Mouse (Mus musculus) hindbrain, embryonic 10.5 days (tissue): ENCODE results near the gene S100z. TPM values are rescaled to one million over a fixed set of nuclear protein-coding genes. Genes with fewer than 3 reads are reported as not detected.

ENCODE experiments used
- DNase-seq: peaks from one replicate; pipeline ENCODE4 v3.0.0-alpha.2; 2017; ENCODE audit warnings: low spot score
- H3K27ac ChIP-seq: fragments of 300-500 bp; sonication (generic); 2 replicates; pipeline ENCODE4 v1.5.1; 2016; ENCODE audit warnings: mild to moderate bottlenecking, moderate library complexity
- H3K27me3 ChIP-seq: fragments of 300-500 bp; sonication (generic); 2 replicates; pipeline ENCODE4 v1.6.1; 2016; ENCODE audit warnings: mild to moderate bottlenecking; ENCODE audit not compliant: poor library complexity, insufficient read depth, severe bottlenecking
- H3K36me3 ChIP-seq: fragments of 300-500 bp; sonication (generic); 2 replicates; pipeline ENCODE4 v1.6.1; 2016; ENCODE audit warnings: mild to moderate bottlenecking, moderate library complexity
- H3K4me1 ChIP-seq: fragments of 300-500 bp; sonication (generic); replicated peaks from 2 replicates; pipeline ENCODE4 v1.6.1; 2016; ENCODE audit warnings: mild to moderate bottlenecking
- H3K4me3 ChIP-seq: fragments of 300-500 bp; sonication (generic); 2 replicates; pipeline ENCODE4 v1.5.1; 2016; ENCODE audit warnings: mild to moderate bottlenecking, moderate library complexity
- H3K9me3 ChIP-seq: fragments of 300-500 bp; sonication (generic); 2 replicates; pipeline ENCODE4 v1.6.1; 2016; ENCODE audit warnings: mild to moderate bottlenecking, moderate library complexity
- WGBS: fragments of 180-500 bp; shearing (Covaris S2); methylation state at CpG from one replicate; pipeline ENCODE4 v1.1.7; 2016; 5-methylcytosine and 5-hydroxymethylcytosine counted together
- polyA plus RNA-seq: library from polyadenylated mRNA; unstranded; fragments of >200 nt; fragmentation: Nextera tagmentation; extraction: Ambion mirVana; gene quantifications from 2 replicates; pipeline ENCODE4 v1.2.1, GENCODE M21; 2016

The S100z gene
- polyA plus RNA-seq, result not detected in 2 replicates

DNA sequence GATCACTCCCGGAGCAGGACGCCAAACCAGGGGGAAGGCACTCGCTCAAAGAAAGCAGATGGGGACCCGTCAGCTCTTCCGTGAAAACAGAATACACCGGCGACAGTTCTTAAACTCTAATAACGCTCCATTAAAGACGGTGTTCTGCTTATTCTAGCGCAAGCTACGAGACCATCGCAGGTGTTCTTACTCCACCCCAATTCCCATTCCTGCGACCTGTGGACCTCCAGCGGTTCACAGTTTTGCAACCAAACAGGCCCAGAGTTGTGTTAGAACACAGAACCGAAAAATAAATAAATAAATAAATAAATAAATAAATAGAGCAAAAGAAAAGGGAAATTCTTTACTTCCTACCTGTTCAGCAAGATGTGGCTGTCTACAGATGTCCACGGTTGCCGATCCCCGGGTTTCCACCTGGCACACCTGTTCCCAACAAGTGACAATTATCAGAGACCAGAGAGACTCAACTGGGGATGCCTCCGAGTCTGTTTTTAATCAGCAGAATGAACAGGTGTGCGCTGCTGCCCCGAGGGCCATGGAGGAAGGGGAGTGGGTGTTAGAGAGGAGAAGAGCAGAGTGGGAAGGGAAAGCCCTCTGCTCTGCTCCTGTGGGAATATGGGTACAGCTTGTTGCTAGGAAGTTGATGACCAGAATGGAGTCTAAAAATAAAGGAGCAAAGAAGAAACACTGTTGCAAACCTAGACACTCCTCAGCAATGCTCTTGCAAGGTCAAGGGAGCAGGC lies at the start of gene S100z:
Gene S100z, minus strand, starts transcription at position 51 of the 743 bp plus-strand sequence.
- Histone ChIP-seq H3K36me3 (no peaks in the 10 kb centered on the region), H3K9me3 (no peaks in the 10 kb centered on the region), H3K4me1 (no peaks in the 10 kb centered on the region), H3K27me3 (peaks cover 3% of the 10 kb centered on the region; the same call in 1 of the 2 replicates), H3K27ac (no peak within 1 kb of the TSS), H3K4me3 (no peak within 1 kb of the TSS)
- DNase-seq, result no peak
- WGBS, result 89% methylated on average over 21 of the region's 21 CpGs

GRCm38 (mm10) chr13:95524674-95525491 lies 46.4 kb upstream of the S100z start, which contains the start of gene F2rl1:
Gene F2rl1 (minus strand): TSS chr13:95525227.
- H3K27ac ChIP-seq, result peak within 1 kb of the TSS; percentile 40; the same call in 1 of the 2 replicates
- DNase-seq, result peak; percentile 40
- WGBS, result under 1% methylated on average over 54 of the region's 54 CpGs
- peaks cover 23% of the 10 kb centered on the region for H3K4me1 ChIP-seq
- H3K27me3 ChIP-seq, result peaks cover 71% of the 10 kb centered on the region
- no peaks in the 10 kb centered on the region for H3K36me3 ChIP-seq
- peak within 1 kb of the TSS; percentile 57 for H3K4me3 ChIP-seq
- H3K9me3 ChIP-seq, result no peaks in the 10 kb centered on the region

- DNase-seq, result peak; percentile 42
- peak overlapping the region; percentile 40; the same call in 1 of the 2 replicates for H3K27ac ChIP-seq
- no peaks in the 10 kb centered on the region for H3K9me3 ChIP-seq
- peaks cover 23% of the 10 kb centered on the region for H3K4me1 ChIP-seq
- H3K27me3 ChIP-seq, result peaks cover 68% of the 10 kb centered on the region
- peak overlapping the region; percentile 57 for H3K4me3 ChIP-seq
- under 1% methylated on average over 13 of the region's 13 CpGs for WGBS
- no peaks in the 10 kb centered on the region for H3K36me3 ChIP-seq
Observed at GRCm38 (mm10) chr13:95524424-95524673, 45.8 kb upstream of the S100z start.

DNA sequence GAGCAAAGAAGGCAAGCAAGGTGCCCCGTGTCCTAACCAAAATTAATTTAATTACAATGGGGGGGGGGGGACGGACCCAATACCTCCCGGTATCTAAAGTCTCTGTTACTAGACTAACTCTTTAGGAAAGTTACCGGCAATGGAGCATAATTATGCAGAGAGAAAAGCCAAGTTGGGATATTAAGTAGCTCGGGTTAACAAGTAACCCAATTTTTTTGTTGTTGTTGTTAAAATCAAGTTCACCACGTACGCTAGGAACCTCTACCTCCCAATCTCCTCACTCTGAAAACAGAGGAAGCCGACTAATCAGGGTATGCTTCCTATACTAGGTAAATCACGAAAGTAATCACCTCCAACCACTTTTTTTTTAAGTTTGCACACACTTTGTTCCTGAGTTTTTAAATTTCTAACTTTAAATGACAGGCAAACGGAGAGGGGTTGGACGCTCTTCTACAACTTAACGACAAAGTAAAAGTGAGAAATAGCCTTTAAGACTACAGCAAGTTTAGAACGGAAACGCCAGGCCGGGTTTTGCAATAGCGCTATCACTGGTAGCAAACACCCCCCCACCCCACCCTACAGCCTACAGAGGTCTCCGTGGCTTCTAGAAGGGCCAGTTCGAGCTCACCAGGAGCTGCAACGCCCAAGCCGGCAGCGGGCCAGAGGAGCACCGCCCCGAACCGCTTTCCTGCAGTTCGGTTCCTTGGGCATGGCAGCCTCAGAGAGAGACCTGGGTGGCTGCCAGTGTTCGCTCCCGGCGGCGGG lies 45.3 kb upstream of the S100z start:
- Histone ChIP-seq H3K27me3 (peaks cover 65% of the 10 kb centered on the region), H3K4me3 (peak overlapping the region; percentile 57), H3K36me3 (no peaks in the 10 kb centered on the region), H3K9me3 (no peaks in the 10 kb centered on the region), H3K4me1 (peaks cover 23% of the 10 kb centered on the region), H3K27ac (peak overlapping the region; percentile 40; the same call in 1 of the 2 replicates)
- WGBS, result 1% methylated on average over 29 of the region's 29 CpGs
- peak; percentile 37 for DNase-seq

DNA sequence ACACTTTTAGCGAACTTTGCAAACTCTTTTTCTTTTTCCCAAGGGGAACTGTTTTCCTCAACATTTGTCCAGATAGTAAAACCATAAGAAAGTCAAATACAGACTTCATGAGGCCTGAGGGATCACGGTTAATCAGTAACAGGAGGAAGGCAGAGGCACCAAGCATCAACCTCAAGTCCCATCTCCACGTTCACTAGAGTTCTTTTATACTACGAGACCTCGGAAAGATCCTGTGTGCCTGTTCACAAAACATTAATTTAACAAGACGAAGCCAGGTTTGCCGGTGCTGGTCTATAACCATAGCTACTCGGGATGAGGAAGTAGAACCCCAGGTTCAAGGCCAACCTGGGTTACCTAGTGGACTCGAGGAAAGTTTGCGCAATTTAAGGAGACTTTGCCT lies 43.7 kb upstream of the S100z start:
- Histone ChIP-seq H3K27ac (no peak overlapping the region), H3K9me3 (no peaks in the 10 kb centered on the region), H3K27me3 (peaks cover 52% of the 10 kb centered on the region), H3K4me1 (peaks cover 23% of the 10 kb centered on the region), H3K4me3 (no peak overlapping the region), H3K36me3 (no peaks in the 10 kb centered on the region)
- WGBS, result 90% methylated on average over 10 of the region's 10 CpGs
- no peak for DNase-seq

DNA sequence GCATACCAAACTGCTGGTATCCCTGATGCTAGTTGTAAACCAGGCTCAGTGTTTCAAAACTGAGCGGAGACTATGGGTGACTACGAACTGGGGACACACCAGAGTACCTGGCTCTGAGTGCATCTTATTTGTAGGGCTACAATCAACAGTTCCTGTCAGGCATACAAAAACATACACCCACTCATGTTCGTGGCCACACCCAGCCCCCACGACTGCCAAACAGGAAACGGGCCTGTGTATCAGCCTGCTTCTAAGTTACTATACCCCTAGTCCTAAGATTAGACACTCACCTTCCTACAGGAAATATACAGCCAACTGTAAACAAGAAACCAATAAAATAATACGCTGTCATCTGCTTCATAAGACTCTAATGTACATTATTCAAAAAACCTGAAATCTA lies 42.5 kb upstream of the S100z start:
- Histone ChIP-seq H3K9me3 (no peaks in the 10 kb centered on the region), H3K27me3 (peaks cover 40% of the 10 kb centered on the region), H3K4me3 (no peak overlapping the region), H3K36me3 (no peaks in the 10 kb centered on the region), H3K4me1 (peaks cover 23% of the 10 kb centered on the region), H3K27ac (no peak overlapping the region)
- DNase-seq, result no peak
- WGBS, result 92% methylated on average over 6 of the region's 6 CpGs

DNA sequence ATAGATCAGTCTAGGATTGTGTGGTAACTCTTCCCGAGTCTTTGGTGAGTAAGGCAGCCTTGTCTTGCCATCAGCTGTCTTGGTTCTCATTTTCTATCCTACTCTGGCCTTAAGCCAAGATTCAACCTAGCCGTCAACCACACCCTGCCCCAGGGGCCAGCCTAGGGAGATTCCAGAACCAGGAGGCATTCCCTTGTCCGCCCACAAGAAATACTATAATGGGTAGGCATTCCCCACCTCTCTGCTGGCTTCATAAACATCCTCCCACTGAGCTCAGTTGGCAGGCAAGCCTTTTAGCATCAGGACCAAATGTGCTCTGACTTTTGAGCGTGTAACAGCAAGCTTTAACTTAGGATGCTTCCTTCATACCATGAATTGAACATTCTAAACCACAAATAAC lies 36.2 kb upstream of the S100z start:
- DNase-seq, result no peak
- 87% methylated on average over 4 of the region's 4 CpGs for WGBS
- no peaks in the 10 kb centered on the region for H3K27me3 ChIP-seq
- H3K27ac ChIP-seq, result no peak overlapping the region
- no peaks in the 10 kb centered on the region for H3K4me1 ChIP-seq
- no peaks in the 10 kb centered on the region for H3K36me3 ChIP-seq
- no peaks in the 10 kb centered on the region for H3K9me3 ChIP-seq
- H3K4me3 ChIP-seq, result no peak overlapping the region

GRCm38 (mm10) chr13:95510054-95510453 lies 31.5 kb upstream of the S100z start:
- Histone ChIP-seq H3K27ac (no peak overlapping the region), H3K4me3 (no peak overlapping the region), H3K4me1 (no peaks in the 10 kb centered on the region), H3K9me3 (no peaks in the 10 kb centered on the region), H3K36me3 (no peaks in the 10 kb centered on the region), H3K27me3 (no peaks in the 10 kb centered on the region)
- no peak for DNase-seq
- WGBS, result 92% methylated on average over 5 of the region's 5 CpGs

- Histone ChIP-seq H3K27ac (no peak overlapping the region), H3K4me3 (no peak overlapping the region), H3K4me1 (no peaks in the 10 kb centered on the region), H3K27me3 (no peaks in the 10 kb centered on the region), H3K9me3 (no peaks in the 10 kb centered on the region), H3K36me3 (no peaks in the 10 kb centered on the region)
- WGBS, result 84% methylated on average over 8 of the region's 8 CpGs
- no peak for DNase-seq
Observed at GRCm38 (mm10) chr13:95503279-95503917, 24.9 kb upstream of the S100z start.

GRCm38 (mm10) chr13:95496601-95497000 lies 18.1 kb upstream of the S100z start:
- Histone ChIP-seq H3K27me3 (no peaks in the 10 kb centered on the region), H3K9me3 (no peaks in the 10 kb centered on the region), H3K36me3 (no peaks in the 10 kb centered on the region), H3K27ac (no peak overlapping the region), H3K4me1 (peaks cover 7% of the 10 kb centered on the region), H3K4me3 (no peak overlapping the region)
- DNase-seq, result no peak
- WGBS, result 87% methylated on average over 3 of the region's 3 CpGs

GRCm38 (mm10) chr13:95494812-95495211 lies 16.3 kb upstream of the S100z start:
- WGBS, result 83% methylated on average over 8 of the region's 8 CpGs
- Histone ChIP-seq H3K27me3 (no peaks in the 10 kb centered on the region), H3K36me3 (no peaks in the 10 kb centered on the region), H3K27ac (no peak overlapping the region), H3K4me1 (peaks cover 14% of the 10 kb centered on the region), H3K9me3 (no peaks in the 10 kb centered on the region), H3K4me3 (no peak overlapping the region)
- DNase-seq, result no peak

DNA sequence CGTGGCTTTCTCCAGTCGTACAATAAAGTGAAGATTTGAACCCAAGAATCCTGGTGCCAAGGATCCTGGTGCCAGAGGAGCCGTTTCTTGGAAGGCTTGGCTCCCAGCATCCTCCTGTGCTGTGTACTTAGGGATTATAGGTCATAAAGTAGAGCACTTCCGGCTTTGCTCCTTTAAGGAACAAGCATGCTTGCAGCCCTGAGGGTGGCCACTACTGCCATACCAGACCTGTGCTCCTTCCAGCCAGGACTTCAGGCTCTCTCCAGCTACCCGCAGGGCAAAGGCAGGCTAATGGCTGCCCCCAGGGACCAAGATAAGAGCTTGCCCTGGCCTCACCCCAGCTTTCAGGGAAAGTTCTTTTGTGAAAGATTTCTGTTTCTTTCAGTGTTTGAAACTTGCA lies 14.8 kb upstream of the S100z start:
- WGBS, result 75% methylated on average over 5 of the region's 5 CpGs
- no peaks in the 10 kb centered on the region for H3K9me3 ChIP-seq

More for the DNA sequence above, 14.8 kb upstream of the S100z start:
- Histone ChIP-seq H3K36me3 (no peaks in the 10 kb centered on the region), H3K27ac (no peak overlapping the region), H3K4me1 (peaks cover 14% of the 10 kb centered on the region), H3K27me3 (no peaks in the 10 kb centered on the region), H3K4me3 (no peak overlapping the region)
- DNase-seq, result no peak
